Comparison of ENCODE assay signal across 20 mouse cellular contexts in the genomic region with DNA sequence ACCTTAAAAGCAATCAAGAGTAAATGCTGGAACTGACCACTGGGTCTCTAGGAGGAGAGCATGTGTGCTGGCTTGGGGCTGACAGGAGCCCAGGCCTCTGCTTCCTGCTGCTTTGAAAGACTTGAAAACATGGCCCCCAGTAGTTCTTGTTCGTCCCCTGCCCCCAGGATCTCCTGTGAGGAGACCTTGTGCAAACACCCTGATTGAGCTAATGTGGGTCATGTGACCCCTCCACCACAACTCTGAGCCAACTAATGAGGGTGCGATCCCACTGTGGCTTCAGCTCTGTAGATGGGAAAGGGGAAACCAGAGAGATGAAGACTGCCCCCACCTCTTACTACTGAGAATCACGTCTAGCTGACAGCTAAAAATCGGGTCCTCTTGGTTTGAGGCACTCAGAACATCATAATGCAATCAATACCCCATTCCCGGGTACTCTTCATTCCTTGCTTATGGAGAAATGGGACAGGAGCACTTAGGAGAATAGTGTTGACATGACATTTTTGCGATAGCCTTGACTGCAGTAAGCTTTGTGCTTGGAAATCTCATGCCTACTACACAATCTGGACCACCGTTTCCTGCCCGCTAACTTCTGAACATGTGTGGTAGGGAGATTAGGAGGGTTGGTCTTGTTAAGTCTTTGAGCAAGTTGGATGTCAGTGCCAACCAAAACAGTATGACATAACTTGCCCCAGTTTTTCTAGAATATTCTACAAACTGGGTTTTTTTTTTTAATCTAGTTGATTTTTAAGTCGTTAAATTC.
DNase-seq lines count a peak whose midpoint lies in the region; ATAC-seq and TF ChIP-seq lines count a peak whose summit lies in the region.
"Had no signal": no experiment of that assay in that cellular context is flagged by ENCODE, and none has a peak within 500 bp of the region (broad histone marks: within the 10 kb centered on the region; RNA-seq: fewer than 3 reads in every experiment).

No protein-coding gene starts in this region.

- TF ChIP-seq EP300 in heart, postnatal 0 days (IDR thresholded peaks at IDR 0.05; ENCODE audit: low read depth) = no peak

- no peaks in the 10 kb centered on the region for H3K9me3 ChIP-seq in heart, postnatal 0 days (replicated peaks; ENCODE audit: control insufficient read depth, low read length)
- H3K9me3 ChIP-seq: embryonic facial prominence, embryonic 10.5 days; forebrain, embryonic 13.5 days; limb, embryonic 12.5 days had no signal

- H3K4me1 ChIP-seq in heart, postnatal 0 days (ENCODE audit: control insufficient read depth, insufficient read depth) = peaks cover 10% of the 10 kb centered on the region

- no peak overlapping the region for H3K9ac ChIP-seq in heart, postnatal 0 days (replicated peaks; ENCODE audit: low read depth, low read length)
- H3K9ac ChIP-seq: forebrain, embryonic 13.5 days; limb, embryonic 12.5 days had no signal

- H3K27me3 ChIP-seq in heart, postnatal 0 days (ENCODE audit: control insufficient read depth, insufficient read depth, low read length) = no peaks in the 10 kb centered on the region
- H3K27me3 ChIP-seq: CH12.LX; forebrain, embryonic 13.5 days; limb, embryonic 12.5 days had no signal

- intact Hi-C loops in heart, postnatal 25 days (cut with DNase I) = no loop called here

- peak; percentile 39; the same call in 1 of the 2 replicates for ATAC-seq in heart, postnatal 0 days (ENCODE audit: insufficient read depth, low read depth)
- ATAC-seq in megakaryocyte-erythroid progenitor cell, adult 5-6 weeks (replicated peaks; ENCODE audit: low FRiP score, low TSS enrichment, poor library complexity, severe bottlenecking) = peak; percentile 95
- ATAC-seq: forebrain, embryonic 13.5 days; midbrain, embryonic 16.5 days had no signal

- H3K36me3 ChIP-seq in heart, postnatal 0 days (replicated peaks; ENCODE audit: control insufficient read depth, insufficient read depth, low read length) = no peaks in the 10 kb centered on the region
- H3K36me3 ChIP-seq: embryonic facial prominence, embryonic 10.5 days; limb, embryonic 12.5 days had no signal

- H3K4me3 ChIP-seq in heart, postnatal 0 days (ENCODE audit: low read depth, low read length) = no peak overlapping the region
- H3K4me3 ChIP-seq: embryonic facial prominence, embryonic 10.5 days; forebrain, embryonic 13.5 days; limb, embryonic 12.5 days had no signal

- peak; percentile 79 for DNase-seq in heart, adult 11 months
- no peak for DNase-seq in heart, adult 8-10 months (ENCODE audit: low spot score)
- DNase-seq in heart, postnatal 0 days (ENCODE audit: low spot score) = no peak
- no peak for DNase-seq in heart, postnatal 25 days (ENCODE audit: low spot score)
- DNase-seq in MEL-GATA-1-ER (ENCODE audit: extremely low read depth, low read depth) = peak; percentile 77
- DNase-seq in cerebellum, adult 8-10 months = no peak
- DNase-seq: adrenal gland, postnatal 36 days; cerebellum, adult 2 months; gastrocnemius, postnatal 36 days; kidney, adult 11 months; lung, adult 2 months; right cerebral cortex, postnatal 25 days; thymus, adult 2 months had no signal

- 52% methylated on average over 9 of the region's 9 CpGs for WGBS in heart, postnatal 0 days

- no peak for TF ChIP-seq CTCF in heart, postnatal 0 days (IDR thresholded peaks at IDR 0.05; ENCODE audit: low read depth)

- H3K4me2 ChIP-seq in heart, postnatal 0 days (ENCODE audit: low read depth, low read length) = no peak overlapping the region
- H3K4me2 ChIP-seq: forebrain, embryonic 13.5 days; limb, embryonic 12.5 days had no signal

- no peak overlapping the region for H3K27ac ChIP-seq in heart, postnatal 0 days (ENCODE audit: low read depth)
- H3K27ac ChIP-seq: embryonic facial prominence, embryonic 10.5 days; forebrain, embryonic 13.5 days; kidney, postnatal 0 days; limb, embryonic 12.5 days had no signal

Comparison
In these comparisons a context has a peak if more than half of its experiments do, and no peak if none do; other contexts are left out.
1. DNase-seq: peak in heart, adult 11 months (single experiment) and MEL-GATA-1-ER (single experiment); none in heart, adult 8-10 months (single experiment), heart, postnatal 0 days (single experiment), heart, postnatal 25 days (single experiment) and cerebellum, adult 8-10 months (single experiment).